Mouse (Mus musculus): ENCODE measurements around the gene Tssk2. TPM values are rescaled to one million over a fixed set of nuclear protein-coding genes. Genes with fewer than 3 reads are reported as not detected.
A peak's percentile ranks its signal among the peaks of the same experiment; 100 is the strongest.

The Tssk2 gene
- polyA plus RNA-seq, 2 experiments, result not detected

DNA sequence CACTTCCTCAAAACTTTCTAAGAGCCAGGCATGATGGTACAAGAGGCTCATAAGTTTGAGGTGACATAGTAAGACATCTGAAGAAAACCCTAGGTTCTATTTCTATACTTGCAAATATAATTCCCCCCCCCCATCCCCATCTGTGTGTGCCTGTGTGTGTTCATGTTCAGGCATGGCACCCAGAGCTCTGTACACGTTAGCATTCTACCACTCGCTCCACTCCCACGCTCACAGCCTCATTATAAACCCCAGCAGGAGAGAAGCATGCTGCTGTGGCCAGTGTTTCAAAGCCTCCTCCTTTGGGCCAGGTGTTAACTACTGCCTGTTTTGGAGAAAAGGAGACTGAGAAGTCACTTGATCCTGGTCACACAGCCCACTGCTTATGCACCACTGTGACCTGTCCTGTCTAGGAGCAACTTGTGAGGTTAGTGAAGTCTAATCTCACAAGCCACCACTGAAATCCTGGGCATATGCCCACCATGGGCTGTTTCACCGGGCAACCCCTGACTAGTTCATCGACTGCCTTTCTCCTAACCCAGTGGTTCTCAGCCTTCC is 33.5 kb downstream of the Tssk2 start:
- no peak overlapping the region for H3K9ac ChIP-seq (replicated peaks)
- 85% methylated on average over 5 of the region's 5 CpGs for WGBS (ENCODE audit: insufficient replicate concordance)

DNA sequence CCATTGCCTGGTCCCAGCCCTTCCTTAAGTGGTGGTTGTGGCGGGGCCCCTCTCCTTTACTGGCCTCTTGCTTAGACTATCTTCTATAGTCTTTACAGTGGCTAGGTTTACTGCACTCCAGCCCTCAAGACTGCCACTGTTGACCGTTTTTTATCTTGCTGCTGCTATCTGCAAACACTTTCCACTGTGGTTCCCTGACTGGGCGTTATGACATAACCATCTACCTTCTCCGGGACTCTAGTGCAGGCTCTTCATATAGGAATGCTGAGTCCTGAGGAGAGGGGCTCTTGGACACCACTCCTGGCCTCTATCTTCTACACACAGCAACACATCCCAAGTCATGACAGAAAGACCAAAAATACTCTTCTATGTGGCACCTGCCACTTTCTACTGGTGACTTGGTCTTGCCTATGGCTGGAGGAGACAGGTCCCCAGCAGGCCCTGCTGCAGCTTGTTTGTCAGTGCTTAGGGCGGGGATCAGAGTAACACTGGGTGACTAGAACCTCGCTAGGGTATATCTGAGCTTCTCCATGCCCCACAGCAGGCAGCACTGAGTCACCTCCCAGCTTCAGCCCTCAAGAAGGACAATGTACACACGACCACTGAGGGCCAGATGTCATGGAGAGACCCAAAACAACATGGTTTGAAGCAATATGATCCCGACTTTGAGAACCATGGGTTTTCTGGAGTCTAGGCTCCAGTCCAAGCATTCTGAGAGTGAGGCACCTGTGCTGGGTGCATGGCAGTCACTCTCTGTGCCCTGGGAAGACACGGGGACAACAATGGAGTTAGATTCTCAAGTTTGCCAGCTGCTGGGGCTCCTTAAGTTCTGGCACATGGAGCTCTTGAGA is 35.4 kb downstream of the Tssk2 start:
- Histone ChIP-seq H3K4me2 (ENCODE audit: low read depth) (no peak overlapping the region), H3K9me3 (ENCODE audit: control insufficient read depth, low read length) (no peaks in the 10 kb centered on the region), H3K27me3 (ENCODE audit: control insufficient read depth, insufficient read depth, low read length) (no peaks in the 10 kb centered on the region), H3K27ac (peak overlapping the region; percentile 79), H3K4me3 (ENCODE audit: insufficient read depth in 1 of 2, low read depth in 2 of 2, low read length in 2 of 2) (no peak overlapping the region), H3K4me1 (replicated peaks; ENCODE audit: control insufficient read depth in 2 of 2, insufficient read depth in 2 of 2, low read length in 1 of 2) (peaks cover 23 to 30% of the 10 kb centered on the region in 2 experiments), H3K9ac (replicated peaks) (no peak overlapping the region; the same call in 1 of the 2 replicates), H3K36me3 (replicated peaks; ENCODE audit: control insufficient read depth, insufficient read depth, low read depth) (no peaks in the 10 kb centered on the region)
- ATAC-seq (ENCODE audit: insufficient read depth) (peak; percentile 78), DNase-seq (ENCODE audit: low read depth in 3 of 3, low spot score in 3 of 3) (no peak)
- TF ChIP-seq EP300 (IDR thresholded peaks at IDR 0.05; ENCODE audit: low read depth), result peak; percentile 59
- no peak for TF ChIP-seq CTCF (IDR thresholded peaks at IDR 0.05; ENCODE audit: low read depth)
- WGBS (ENCODE audit: insufficient replicate concordance), result 19% methylated on average over 9 of the region's 9 CpGs

More for the DNA sequence above, 33.5 kb downstream of the Tssk2 start:
- Histone ChIP-seq H3K27ac (no peak overlapping the region), H3K36me3 (replicated peaks; ENCODE audit: control insufficient read depth, insufficient read depth, low read depth) (no peaks in the 10 kb centered on the region), H3K9me3 (ENCODE audit: control insufficient read depth, low read length) (no peaks in the 10 kb centered on the region), H3K4me1 (replicated peaks; ENCODE audit: control insufficient read depth in 2 of 2, insufficient read depth in 2 of 2, low read length in 1 of 2) (peaks cover 18 to 20% of the 10 kb centered on the region in 2 experiments), H3K27me3 (ENCODE audit: control insufficient read depth, insufficient read depth, low read length) (no peaks in the 10 kb centered on the region), H3K4me3 (ENCODE audit: insufficient read depth in 1 of 2, low read depth in 2 of 2, low read length in 2 of 2) (no peak overlapping the region), H3K4me2 (ENCODE audit: low read depth) (no peak overlapping the region)
- TF ChIP-seq CTCF (IDR thresholded peaks at IDR 0.05; ENCODE audit: low read depth) (no peak), EP300 (IDR thresholded peaks at IDR 0.05; ENCODE audit: low read depth) (no peak)
- ATAC-seq (ENCODE audit: insufficient read depth), result no peak
- no peak for DNase-seq (ENCODE audit: low read depth in 3 of 3, low spot score in 3 of 3)

DNA sequence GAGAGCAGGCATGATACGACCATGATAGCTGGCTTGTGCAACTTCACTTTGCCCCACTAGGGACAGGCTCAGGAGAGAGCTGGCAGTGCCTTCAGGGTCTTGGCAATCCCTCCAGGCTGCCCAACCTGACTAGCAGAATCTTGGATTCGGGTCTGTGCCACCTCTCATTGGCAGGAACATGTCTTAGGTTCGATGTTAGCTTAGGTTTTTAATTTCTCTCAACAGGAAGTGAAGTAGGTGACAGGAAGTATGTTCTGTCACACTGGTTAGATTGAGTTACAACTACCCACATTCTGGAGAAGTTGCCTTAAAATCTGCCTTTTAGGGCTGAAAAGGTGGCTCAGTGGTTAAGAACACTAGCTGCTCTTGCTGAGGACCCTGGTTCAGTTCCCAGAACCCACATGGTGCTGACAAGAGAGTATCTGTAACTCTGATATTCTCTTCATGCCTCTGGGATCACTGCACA is 36.0 kb downstream of the Tssk2 start:
- H3K4me2 ChIP-seq (ENCODE audit: low read depth), result no peak overlapping the region
- ATAC-seq (ENCODE audit: insufficient read depth) (no peak), DNase-seq (ENCODE audit: low read depth in 3 of 3, low spot score in 3 of 3) (no peak)
- peak; percentile 40 for TF ChIP-seq CTCF (IDR thresholded peaks at IDR 0.05; ENCODE audit: low read depth)
- no peak for TF ChIP-seq EP300 (IDR thresholded peaks at IDR 0.05; ENCODE audit: low read depth)
- H3K9me3 ChIP-seq (ENCODE audit: control insufficient read depth, low read length), result no peaks in the 10 kb centered on the region
- no peaks in the 10 kb centered on the region for H3K36me3 ChIP-seq (replicated peaks; ENCODE audit: control insufficient read depth, insufficient read depth, low read depth)
- no peak overlapping the region; the same call in 1 of the 2 replicates for H3K9ac ChIP-seq (replicated peaks)
- peak overlapping the region; percentile 79 for H3K27ac ChIP-seq
- H3K4me1 ChIP-seq (replicated peaks; ENCODE audit: control insufficient read depth in 2 of 2, insufficient read depth in 2 of 2, low read length in 1 of 2), result peaks cover 26 to 34% of the 10 kb centered on the region in 2 experiments
- no peaks in the 10 kb centered on the region for H3K27me3 ChIP-seq (ENCODE audit: control insufficient read depth, insufficient read depth, low read length)
- 25% methylated on average over 3 of the region's 3 CpGs for WGBS (ENCODE audit: insufficient replicate concordance)
- no peak overlapping the region for H3K4me3 ChIP-seq (ENCODE audit: insufficient read depth in 1 of 2, low read depth in 2 of 2, low read length in 2 of 2)

DNA sequence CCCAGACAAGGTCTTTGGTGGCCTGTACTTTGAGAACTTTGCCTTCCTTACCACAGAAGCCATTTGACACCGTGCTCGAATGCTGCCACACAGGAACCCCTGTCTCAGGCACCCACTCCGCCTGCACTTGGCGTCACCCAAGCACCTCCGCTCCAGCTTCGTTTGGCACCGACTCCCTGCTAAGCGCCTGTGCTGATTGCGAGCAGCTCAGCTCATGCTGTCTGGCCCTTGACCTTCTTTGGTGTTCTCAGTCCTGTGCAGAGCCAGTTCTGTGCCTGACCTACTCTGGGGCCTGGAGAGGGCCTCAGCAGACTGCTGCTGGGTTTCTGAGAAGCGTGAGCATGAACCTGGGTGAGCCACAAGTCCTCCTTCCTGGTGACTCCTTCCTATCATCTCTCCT is 38.3 kb downstream of the Tssk2 start:
- no peaks in the 10 kb centered on the region for H3K27me3 ChIP-seq (ENCODE audit: control insufficient read depth, insufficient read depth, low read length)
- DNase-seq (ENCODE audit: low read depth in 3 of 3, low spot score in 3 of 3), result no peak
- H3K4me1 ChIP-seq (replicated peaks; ENCODE audit: control insufficient read depth in 2 of 2, insufficient read depth in 2 of 2, low read length in 1 of 2), result peaks cover 27 to 35% of the 10 kb centered on the region in 2 experiments
- 70% methylated on average over 10 of the region's 10 CpGs for WGBS (ENCODE audit: insufficient replicate concordance)
- H3K36me3 ChIP-seq (replicated peaks; ENCODE audit: control insufficient read depth, insufficient read depth, low read depth), result no peaks in the 10 kb centered on the region
- TF ChIP-seq EP300 (IDR thresholded peaks at IDR 0.05; ENCODE audit: low read depth) (no peak), CTCF (IDR thresholded peaks at IDR 0.05; ENCODE audit: low read depth) (no peak)
- no peak overlapping the region for H3K4me3 ChIP-seq (ENCODE audit: insufficient read depth in 1 of 2, low read depth in 2 of 2, low read length in 2 of 2)
- no peak overlapping the region for H3K9ac ChIP-seq (replicated peaks)
- no peaks in the 10 kb centered on the region for H3K9me3 ChIP-seq (ENCODE audit: control insufficient read depth, low read length)
- no peak for ATAC-seq (ENCODE audit: insufficient read depth)
- no peak overlapping the region for H3K27ac ChIP-seq
- no peak overlapping the region for H3K4me2 ChIP-seq (ENCODE audit: low read depth)

DNA sequence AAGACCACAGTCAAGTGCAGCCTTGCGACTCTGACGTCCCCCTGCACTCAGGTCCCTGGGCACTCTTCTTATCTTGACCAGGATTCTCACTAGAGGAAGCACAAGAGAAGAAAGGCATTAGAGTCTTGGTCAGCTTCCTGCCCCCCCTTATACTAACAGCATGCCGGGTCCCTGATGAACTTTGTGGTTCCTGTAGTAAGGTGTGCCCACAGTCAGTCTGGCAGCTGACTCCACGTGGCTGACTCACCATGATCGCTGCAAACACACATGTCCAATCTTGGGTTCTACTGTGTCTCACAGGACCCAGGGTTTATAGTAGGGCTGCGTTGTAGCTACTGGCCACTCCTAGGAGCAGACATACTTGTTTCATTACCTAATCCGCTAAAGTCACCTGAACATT is 39.8 kb downstream of the Tssk2 start:
- Histone ChIP-seq H3K4me1 (replicated peaks; ENCODE audit: control insufficient read depth in 2 of 2, insufficient read depth in 2 of 2, low read length in 1 of 2) (peaks cover 27 to 35% of the 10 kb centered on the region in 2 experiments), H3K9ac (replicated peaks) (no peak overlapping the region), H3K4me3 (ENCODE audit: insufficient read depth in 1 of 2, low read depth in 2 of 2, low read length in 2 of 2) (no peak overlapping the region), H3K27ac (peak overlapping the region; percentile 70; the same call in 1 of the 2 replicates), H3K27me3 (ENCODE audit: control insufficient read depth, insufficient read depth, low read length) (no peaks in the 10 kb centered on the region), H3K9me3 (ENCODE audit: control insufficient read depth, low read length) (no peaks in the 10 kb centered on the region), H3K4me2 (ENCODE audit: low read depth) (peak overlapping the region; percentile 42; the same call in 1 of the 2 replicates), H3K36me3 (replicated peaks; ENCODE audit: control insufficient read depth, insufficient read depth, low read depth) (no peaks in the 10 kb centered on the region)
- DNase-seq (ENCODE audit: low read depth in 3 of 3, low spot score in 3 of 3), result no peak
- WGBS (ENCODE audit: insufficient replicate concordance), result 27% methylated on average over 7 of the region's 7 CpGs
- TF ChIP-seq EP300 (IDR thresholded peaks at IDR 0.05; ENCODE audit: low read depth), result no peak
- TF ChIP-seq CTCF (IDR thresholded peaks at IDR 0.05; ENCODE audit: low read depth), result no peak
- ATAC-seq (ENCODE audit: insufficient read depth), result no peak

Data from liver, embryonic 14.5 days (tissue).